Mouse (Mus musculus) liver, adult 2 months (tissue): ENCODE measurements at regions not wholly inside any gene's neighbourhood (a gene's known extent, or its start where the extent isn't known, plus 50 kb on each side); places are given as distances from the start of the nearest gene placed in this dataset.

Source experiments
- CTCF ChIP-seq: fragments of 200-500 bp; IDR thresholded peaks from 2 replicates; pipeline ENCODE4 v1.5.1; 2011; ENCODE audit warnings: low read depth, low read length, control low read depth
- POLR2A ChIP-seq: fragments of 200-500 bp; IDR thresholded peaks from 2 replicates; pipeline ENCODE4 v1.6.1; 2011; ENCODE audit warnings: low read length, control low read depth; ENCODE audit not compliant: insufficient read depth; ENCODE audit errors: extremely low read depth

- TF ChIP-seq CTCF (no peak), POLR2A (no peak)
Observed at GRCm38 (mm10) chr13:112050892-112051291, 237.4 kb upstream of the Ankrd55 start.
